Mouse (Mus musculus) left cerebral cortex, adult 18-20 months (tissue): ENCODE results near the gene Myom1. TPM values are rescaled to one million over a fixed set of nuclear protein-coding genes. Genes with fewer than 3 reads are reported as not detected.

Source experiments
- DNase-seq, 2 experiments: peaks; one replicate each; pipeline ENCODE4 v3.0.0; 2021 to 2022; ENCODE audit warnings: low spot score in 2 of 2, mixed read lengths in 1 of 2
- total RNA-seq, 2 experiments: library from RNA; stranded (reverse); gene quantifications; 2 replicates each; pipeline ENCODE4 v1.2.3; 2021

The Myom1 gene
- total RNA-seq, 2 experiments from 2014 or later: 1.6 to 2.3 TPM

GRCm38 (mm10) chr17:71097209-71097597 is 94.8 kb downstream of the Myom1 start:
- no peak for DNase-seq

DNA sequence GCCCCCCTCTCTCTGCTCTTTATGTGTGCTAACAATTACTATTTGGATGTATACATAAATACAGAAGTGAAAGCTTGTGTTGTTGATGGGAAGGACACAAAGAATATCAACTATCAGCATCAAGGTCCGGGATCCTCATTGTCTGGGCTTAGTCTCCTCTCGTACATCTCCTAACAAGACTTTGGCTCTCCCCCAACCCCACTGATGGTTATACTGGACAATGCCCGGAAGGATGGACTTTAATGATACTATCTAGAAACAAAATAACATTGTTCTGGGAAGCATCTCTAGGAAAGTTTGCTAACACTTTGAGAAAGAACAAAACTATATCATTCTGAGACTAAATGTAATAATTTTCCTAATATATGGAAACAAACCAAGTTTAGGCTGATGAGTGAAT is 96.2 kb downstream of the Myom1 start:
- no peak for DNase-seq

DNA sequence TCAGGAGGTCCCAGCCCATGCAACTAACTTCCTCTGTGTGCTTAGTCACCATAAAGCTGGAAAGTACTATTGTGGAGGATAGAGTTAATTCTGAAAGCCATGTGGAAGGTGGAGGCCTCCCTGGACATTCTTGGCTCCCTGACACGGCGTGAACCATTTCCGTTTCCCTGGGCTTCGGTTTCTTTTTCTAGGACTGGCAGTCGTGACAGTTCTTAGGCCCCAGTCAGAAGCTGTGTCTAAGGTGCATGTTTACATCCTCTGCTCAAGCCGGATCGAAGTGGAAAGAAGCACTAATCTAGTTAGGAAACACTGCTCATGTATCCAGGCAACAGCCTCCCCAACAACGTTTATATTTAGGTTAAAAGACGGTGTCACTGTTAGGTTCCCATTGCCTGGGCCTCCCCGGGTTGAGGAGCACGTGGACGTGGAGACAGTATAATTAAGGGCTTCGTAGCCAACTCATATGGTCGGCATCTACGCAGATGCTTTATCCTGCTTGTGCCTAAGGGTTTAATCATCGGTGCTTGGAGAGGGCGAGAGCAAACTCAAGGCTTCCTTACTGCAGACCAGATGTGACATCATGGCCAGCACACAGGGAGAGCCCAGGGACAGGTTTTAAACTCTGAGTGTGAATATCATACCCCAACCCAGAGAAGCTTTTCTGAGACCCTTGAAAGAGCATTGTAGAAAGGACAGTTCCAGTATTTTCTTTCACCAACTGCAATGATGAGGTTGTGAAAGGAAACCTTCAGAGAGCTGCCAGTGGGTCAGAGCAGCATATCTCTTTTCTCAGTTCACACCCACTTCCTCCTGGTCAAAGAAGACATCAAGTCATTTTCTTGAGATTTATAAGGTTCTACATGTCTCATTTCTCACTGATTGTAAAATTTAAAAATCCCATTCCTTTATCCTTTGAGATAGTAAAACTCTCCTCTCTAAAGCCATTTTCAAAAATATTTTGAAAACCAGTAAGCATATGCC is 100.4 kb downstream of the Myom1 start:
- DNase-seq: peak in 1 of 2 experiments; percentile 18

GRCm38 (mm10) chr17:71105297-71105696 is 102.9 kb downstream of the Myom1 start:
- no peak for DNase-seq

- no peak for DNase-seq
Measured at GRCm38 (mm10) chr17:71106250-71106649, 103.8 kb downstream of the Myom1 start.

DNA sequence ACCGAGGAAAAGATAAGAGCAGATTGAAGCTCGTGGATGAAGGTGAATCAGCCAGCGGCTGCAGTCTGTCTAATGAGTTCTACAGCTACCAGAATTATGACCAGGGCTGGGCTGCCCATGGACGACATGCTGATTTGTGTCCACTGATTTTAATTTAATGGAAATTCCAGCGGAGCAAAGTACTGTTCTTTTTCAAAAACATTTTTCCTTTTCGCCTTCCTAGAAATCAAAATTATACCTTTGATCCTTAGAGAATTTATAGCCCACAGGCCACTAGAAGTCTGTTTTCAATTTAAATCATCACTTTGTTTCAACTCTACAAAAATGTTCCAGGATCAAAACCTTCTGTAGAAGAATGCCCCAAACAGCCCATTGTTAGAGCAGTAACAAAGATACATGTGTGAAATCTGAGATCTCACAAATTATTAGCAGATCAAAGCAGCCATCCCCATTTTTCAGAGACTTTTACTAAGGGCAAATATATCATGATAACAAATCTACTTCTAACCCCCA is 108.4 kb downstream of the Myom1 start:
- no peak for DNase-seq

DNA sequence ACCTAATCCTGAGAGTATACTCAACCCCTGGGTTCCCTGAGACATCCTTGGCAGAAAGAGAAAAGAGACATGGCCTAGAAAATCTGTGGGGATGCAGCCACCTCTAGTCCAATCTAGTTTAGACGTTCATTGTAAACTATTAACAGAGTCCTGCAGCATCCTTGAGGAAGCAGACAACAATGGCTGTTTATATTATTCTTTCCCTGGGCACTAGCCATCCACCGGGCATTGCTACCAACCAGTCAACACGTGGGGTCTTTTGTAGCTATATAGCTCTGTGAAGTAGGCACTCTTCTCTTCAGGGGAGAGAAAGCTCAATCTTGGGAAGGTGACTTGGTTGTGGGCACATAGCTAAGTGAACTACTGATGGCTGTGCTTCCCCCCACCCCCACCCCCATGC is 110.3 kb downstream of the Myom1 start:
- no peak for DNase-seq

DNA sequence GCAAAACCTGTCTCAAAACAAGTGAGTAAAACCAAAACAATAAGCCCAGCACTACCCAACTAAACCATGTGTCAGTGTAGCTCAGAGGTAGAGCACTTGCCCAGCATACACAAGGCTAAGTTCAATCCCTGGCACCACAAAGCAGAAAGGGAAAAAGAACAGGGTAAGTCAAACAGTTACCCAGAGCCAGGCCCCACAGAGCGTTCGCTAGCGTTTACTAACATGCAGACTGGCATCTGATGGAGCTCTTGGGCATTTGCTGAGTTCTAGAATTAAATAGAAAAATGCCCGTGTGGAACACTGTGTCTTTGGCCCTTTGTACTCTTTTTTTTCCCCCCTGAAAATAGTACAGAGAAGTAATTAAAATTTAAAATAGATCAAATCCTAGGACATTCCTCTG is 111.8 kb downstream of the Myom1 start:
- DNase-seq: no peak

DNA sequence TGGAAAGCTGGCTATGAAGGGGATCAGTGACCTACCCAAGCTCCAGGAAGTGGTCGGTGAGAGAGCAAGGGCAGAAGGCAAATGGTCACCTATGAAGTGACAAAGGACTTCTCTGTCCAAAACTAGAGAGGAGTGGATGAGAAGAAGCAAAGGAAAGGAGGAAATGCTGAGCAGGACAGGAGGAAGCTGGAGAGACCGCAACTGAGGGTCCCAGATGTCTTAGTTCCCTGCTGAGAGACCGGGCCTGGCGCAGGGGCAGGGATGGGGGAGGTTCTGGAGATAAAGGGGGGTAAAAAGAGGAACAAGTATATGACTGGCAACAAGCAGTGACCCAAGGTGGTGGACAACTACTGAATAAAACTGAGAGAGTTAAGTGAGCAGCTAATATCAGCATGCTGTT is 115.5 kb downstream of the Myom1 start:
- no peak for DNase-seq

- DNase-seq: no peak
Measured at GRCm38 (mm10) chr17:71118607-71119006, 116.2 kb downstream of the Myom1 start.

DNA sequence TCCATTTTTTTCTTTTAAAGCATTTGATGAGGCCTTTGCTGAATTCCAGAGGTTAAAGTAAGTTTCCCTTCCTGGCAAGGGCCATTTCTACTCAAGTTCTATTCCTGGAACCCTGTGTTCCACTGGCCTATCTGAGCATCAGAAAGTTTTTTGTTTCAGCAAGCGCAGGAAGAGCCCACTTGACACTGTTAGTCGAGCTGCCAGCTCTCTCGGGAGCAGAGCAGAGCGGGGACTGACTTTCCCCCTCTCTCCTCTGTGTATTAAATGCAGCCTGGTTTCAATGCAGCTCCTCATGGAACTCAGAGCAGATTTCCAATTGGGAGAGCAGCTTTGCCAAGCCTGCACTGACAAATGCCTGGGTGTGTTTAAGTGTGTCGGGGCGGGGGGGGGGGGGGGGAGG is 118.2 kb downstream of the Myom1 start:
- no peak for DNase-seq

- no peak for DNase-seq
Measured at GRCm38 (mm10) chr17:71124061-71124670, 121.7 kb downstream of the Myom1 start.

- no peak for DNase-seq
Measured at GRCm38 (mm10) chr17:71124674-71125073, 122.2 kb downstream of the Myom1 start.

DNA sequence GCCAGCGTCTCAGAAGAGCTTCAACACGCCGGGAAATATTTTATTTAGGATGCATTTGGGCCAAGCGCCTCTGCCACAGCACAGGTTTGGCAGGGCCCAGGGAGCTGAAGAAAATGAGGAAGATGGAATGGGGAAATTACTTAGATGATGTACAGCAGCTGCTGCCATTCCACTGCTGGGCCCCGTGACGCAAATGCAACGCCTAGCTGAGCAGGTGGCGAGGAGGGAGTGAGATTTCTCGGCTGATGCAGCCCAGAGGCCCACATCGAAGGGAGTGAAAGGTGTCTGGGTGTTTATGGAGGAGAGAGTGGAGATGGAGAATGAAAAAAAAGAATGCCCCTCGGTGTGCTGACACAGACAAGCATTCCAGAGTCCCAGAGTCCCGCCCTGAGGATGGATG is 123.1 kb downstream of the Myom1 start:
- DNase-seq: peak; percentile 57 to 69

DNA sequence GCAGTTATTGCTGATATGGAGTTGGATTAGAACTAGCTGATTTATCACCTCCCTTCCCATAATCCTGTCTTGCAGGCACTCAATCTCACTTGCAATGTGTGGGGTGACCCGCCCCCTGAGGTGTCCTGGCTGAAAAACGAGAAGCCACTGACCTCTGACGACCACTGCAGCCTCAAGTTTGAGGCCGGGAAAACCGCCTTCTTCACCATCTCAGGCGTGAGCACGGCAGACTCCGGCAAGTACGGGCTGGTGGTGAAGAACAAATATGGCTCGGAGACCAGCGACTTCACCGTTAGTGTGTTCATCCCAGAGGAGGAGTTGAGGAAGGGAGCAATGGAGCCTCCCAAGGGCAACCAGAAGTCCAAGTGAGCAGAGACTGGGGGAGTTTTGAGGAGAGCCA is 123.6 kb downstream of the Myom1 start:
- no peak for DNase-seq

DNA sequence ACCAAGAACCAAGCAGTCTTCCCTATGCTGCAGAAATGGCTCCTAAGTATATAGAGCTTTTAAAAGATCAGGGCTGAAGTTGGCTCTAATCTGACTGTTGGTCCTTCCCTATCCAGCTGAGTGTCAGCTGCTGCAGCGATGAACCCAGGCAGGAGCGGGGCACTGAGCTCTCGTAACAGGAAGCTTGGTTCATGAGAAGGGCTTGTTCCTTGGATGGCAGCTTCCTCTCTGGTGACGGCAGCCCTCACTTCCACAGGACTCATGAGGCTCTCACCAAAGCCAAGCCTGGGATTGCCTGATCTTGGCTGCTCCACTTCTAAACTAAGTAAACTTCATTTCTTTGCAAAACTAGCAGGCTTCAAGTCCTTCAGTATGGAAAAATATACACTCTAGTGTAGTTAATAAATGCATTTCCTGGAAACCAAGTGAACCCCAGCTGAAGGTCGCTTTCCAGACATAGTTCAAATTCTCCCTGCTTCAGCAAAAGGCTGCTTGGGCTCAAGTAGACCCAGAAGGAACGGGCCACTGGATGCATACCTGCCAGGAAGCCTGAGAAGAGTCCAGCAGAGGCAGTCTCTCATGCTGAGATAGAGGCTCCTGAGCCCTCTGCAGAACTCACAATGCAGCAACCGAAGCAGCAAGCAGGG is 125.2 kb downstream of the Myom1 start:
- DNase-seq: no peak

- peak; percentile 25 to 59 for DNase-seq
Measured at GRCm38 (mm10) chr17:71129489-71130261, 127.2 kb downstream of the Myom1 start.

GRCm38 (mm10) chr17:71132221-71132620 is 129.8 kb downstream of the Myom1 start:
- no peak for DNase-seq

GRCm38 (mm10) chr17:71132856-71133439 is 130.5 kb downstream of the Myom1 start:
- DNase-seq: no peak

DNA sequence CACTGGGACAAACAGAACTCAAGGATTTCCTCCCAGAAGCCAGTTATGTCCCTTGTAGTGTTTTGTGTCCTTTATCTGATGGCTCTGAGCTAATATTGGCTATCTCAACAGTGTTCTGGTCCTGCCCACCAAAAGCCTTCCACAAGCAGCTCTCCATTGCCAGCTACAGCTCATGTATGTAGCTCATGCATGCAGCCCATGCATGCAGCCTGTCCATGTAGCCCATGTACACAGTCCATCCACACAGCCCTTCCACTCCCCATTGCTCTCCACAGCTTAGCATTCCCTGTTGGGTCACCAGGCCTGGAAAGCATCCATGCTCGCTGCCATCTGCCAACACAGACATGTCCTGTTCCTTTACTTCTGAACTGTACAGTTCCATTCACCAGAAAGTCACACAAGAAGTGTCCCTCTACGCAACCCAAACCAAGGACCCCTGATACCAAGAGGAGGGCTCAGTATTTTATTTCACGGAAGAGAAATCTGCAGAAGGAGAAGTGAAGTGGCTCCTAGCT is 132.1 kb downstream of the Myom1 start:
- no peak for DNase-seq
